Mouse (Mus musculus) lung, embryonic 16.5 days (tissue): ENCODE results near the gene Ndufaf2. TPM values are rescaled to one million over a fixed set of nuclear protein-coding genes. Genes with fewer than 3 reads are reported as not detected.

ENCODE experiments used
- ATAC-seq: fragments of 200-750 bp; cut with Nextera tagmentation; 2 replicates; pipeline ENCODE4 v1.8.0; 2017; ENCODE audit warnings: low read depth, mild to moderate bottlenecking, moderate library complexity
- H3K27ac ChIP-seq: fragments of 300-500 bp; sonication (generic); 2 replicates; pipeline ENCODE4 v1.5.1; 2014; ENCODE audit warnings: mild to moderate bottlenecking, control low read depth, low read length
- H3K27me3 ChIP-seq: fragments of 300-500 bp; sonication (generic); 2 replicates; pipeline ENCODE4 v1.6.1; 2014; ENCODE audit warnings: low read depth, low read length, mixed read lengths; ENCODE audit not compliant: control insufficient read depth, insufficient read depth
- H3K36me3 ChIP-seq: fragments of 300-500 bp; sonication (generic); 2 replicates; pipeline ENCODE4 v1.6.1; 2014; ENCODE audit warnings: low read length; ENCODE audit not compliant: control insufficient read depth, insufficient read depth
- H3K4me1 ChIP-seq: fragments of 300-500 bp; sonication (generic); replicated peaks from 2 replicates; pipeline ENCODE4 v1.6.1; 2014; ENCODE audit warnings: low read length, mixed read lengths; ENCODE audit not compliant: control insufficient read depth, insufficient read depth
- H3K4me2 ChIP-seq: fragments of 300-500 bp; sonication (generic); 2 replicates; pipeline ENCODE4 v1.6.1; 2014; ENCODE audit warnings: low read depth, low read length, control low read depth
- H3K4me3 ChIP-seq: fragments of 300-500 bp; sonication (generic); 2 replicates; pipeline ENCODE4 v1.5.1; 2014; ENCODE audit warnings: mild to moderate bottlenecking, low read length, control low read depth
- H3K9ac ChIP-seq: fragments of 300-500 bp; sonication (generic); 2 replicates; pipeline ENCODE4 v1.6.1; 2014; ENCODE audit warnings: low read length, control low read depth
- H3K9me3 ChIP-seq: fragments of 300-500 bp; sonication (generic); 2 replicates; pipeline ENCODE4 v1.6.1; 2016; ENCODE audit warnings: low read length; ENCODE audit not compliant: control insufficient read depth
- WGBS: fragments of 180-500 bp; shearing (Covaris S2); extraction: QIAGEN DNeasy Blood & Tissue Kit; methylation state at CpG from one replicate; pipeline ENCODE4 v1.1.7; 2014; 5-methylcytosine and 5-hydroxymethylcytosine counted together
- polyA plus RNA-seq: library from polyadenylated mRNA; unstranded; fragments of >200 nt; fragmentation: Nextera tagmentation; extraction: Ambion mirVana; gene quantifications from 2 replicates; pipeline ENCODE4 v1.2.1, GENCODE M21; 2015

The Ndufaf2 gene
- polyA plus RNA-seq, 1 experiment from 2014 or later: 62.7 TPM

DNA sequence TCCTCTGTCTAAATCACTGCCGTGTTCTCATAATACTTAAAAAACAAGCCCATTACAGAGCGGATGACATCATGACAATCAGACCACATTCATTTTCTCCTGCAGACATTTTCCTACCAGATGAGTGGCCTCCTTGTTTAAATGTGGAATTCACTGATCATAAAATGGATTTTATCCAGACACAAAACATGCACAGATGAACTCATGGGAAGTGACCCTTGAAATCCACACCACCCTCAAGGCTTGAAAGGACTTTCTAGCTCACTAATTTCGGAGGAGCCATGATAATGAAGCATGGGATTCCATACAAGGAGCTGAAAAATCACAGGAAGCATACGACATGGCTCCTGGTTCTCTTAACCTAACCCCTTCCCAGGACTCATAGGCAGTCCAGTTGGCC is 198.5 kb downstream of the Ndufaf2 start:
- Histone ChIP-seq H3K4me3 (no peak overlapping the region), H3K4me2 (no peak overlapping the region), H3K27me3 (no peaks in the 10 kb centered on the region), H3K36me3 (no peaks in the 10 kb centered on the region), H3K4me1 (peaks cover 32% of the 10 kb centered on the region), H3K9me3 (no peaks in the 10 kb centered on the region), H3K27ac (no peak overlapping the region), H3K9ac (no peak overlapping the region)
- ATAC-seq: no peak
- WGBS: 87% methylated on average over 4 of the region's 4 CpGs

DNA sequence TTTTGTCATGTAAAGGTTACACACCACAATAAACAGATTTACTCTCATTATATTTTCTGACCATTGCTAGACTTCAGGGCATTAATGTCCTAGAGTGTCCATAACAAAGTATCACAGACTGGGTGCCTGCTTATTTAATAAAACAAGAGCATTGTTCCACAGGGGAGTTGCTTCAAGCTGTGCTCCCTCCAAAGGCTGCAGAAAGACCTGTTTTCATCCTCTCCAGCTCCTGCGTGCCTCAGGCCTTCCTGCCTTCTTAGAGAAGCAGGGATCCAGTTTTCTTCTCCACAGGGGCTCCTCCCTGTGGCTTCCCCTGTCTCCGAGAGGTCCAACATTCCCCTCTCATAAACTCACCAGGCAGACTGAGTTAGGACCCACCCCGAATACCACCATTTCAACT is 202.2 kb downstream of the Ndufaf2 start:
- Histone ChIP-seq H3K4me1 (peaks cover 19% of the 10 kb centered on the region), H3K27me3 (no peaks in the 10 kb centered on the region), H3K4me2 (no peak overlapping the region), H3K4me3 (no peak overlapping the region), H3K9me3 (no peaks in the 10 kb centered on the region), H3K27ac (no peak overlapping the region), H3K9ac (no peak overlapping the region), H3K36me3 (no peaks in the 10 kb centered on the region)
- 45% methylated on average over 3 of the region's 3 CpGs for WGBS
- ATAC-seq: no peak

DNA sequence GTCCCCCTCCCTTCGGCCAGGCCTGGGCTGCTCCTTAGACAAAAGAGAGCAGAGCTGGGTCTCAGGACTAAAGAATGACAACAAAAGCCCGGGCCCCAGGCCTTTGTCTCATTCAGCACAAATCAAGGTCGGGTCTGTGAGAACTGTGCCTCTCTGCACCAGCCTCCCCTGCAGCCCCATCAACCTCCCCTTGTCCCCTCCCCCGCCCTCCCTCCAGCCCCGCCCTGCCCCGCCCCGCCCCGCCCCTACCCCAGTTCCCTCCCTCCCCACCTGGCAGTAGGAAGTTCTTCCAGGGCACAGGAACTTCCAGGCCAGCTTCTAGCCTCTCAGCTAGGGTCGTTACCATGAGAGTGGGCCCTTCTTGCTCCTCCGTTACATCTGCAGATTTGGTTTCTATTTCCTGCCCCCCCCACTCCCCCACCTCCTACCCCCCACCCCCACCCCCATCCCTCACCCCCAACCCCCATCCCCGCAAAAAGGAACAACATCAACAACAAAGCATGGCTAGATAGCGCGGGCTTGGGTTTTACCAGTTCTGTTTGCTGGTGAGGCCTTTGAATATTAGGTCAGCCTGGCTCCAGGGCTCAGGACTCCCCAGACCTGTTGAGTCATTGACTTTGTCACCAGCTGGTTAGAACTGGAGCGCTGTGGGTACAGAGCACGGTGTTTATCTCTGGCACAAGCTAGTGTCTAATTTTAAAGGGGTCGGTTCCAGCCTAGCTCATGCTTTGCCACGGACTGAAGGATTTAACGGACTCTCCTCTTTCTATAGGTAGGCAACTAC is 202.9 kb downstream of the Ndufaf2 start:
- H3K27me3 ChIP-seq: no peaks in the 10 kb centered on the region
- 39% methylated on average over 13 of the region's 18 CpGs for WGBS
- H3K4me3 ChIP-seq: no peak overlapping the region
- no peak overlapping the region for H3K9ac ChIP-seq
- H3K36me3 ChIP-seq: no peaks in the 10 kb centered on the region
- H3K9me3 ChIP-seq: no peaks in the 10 kb centered on the region
- no peak overlapping the region for H3K27ac ChIP-seq
- peak overlapping the region; percentile 13; the same call in 1 of the 2 replicates for H3K4me2 ChIP-seq
- ATAC-seq: peak; percentile 67
- H3K4me1 ChIP-seq: peaks cover 19% of the 10 kb centered on the region

DNA sequence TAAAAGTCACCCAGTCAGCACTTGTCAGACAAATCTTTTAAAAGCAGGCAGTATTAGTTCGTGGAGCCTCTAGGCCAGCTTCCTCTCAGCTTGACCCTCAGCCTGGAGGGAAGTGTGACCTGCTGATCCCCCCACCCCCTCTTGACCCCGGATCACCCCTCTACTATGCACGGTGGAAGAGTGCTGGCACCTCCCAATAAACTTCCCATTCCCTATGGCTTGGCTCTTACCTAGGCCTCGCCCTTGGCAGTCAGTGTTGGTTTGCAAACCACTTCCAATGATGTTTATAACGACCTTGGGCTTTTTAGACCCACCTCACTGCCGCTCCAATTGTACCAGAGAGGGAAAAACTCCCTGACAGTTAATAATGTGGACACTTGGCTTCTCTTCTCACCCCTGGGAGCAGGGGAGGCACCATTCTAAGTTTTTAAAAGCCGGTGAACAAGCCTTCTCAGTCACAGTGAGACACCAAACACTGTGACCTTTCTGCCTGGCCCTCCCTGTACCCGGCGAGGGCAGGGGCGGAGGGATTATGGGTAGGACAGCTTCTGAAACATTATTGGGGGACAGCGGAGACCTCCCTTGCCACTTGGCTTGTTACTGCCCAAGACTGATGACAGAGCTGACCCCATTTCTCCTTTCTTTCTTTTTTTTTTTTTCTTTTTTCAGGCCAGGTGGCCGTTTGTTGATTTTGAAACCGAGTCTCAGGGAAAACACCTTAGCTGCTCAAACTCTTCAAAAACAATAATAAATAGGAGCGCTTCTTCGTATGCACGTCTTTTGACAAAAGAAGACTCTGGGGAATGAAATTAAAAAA is 203.8 kb downstream of the Ndufaf2 start:
- peak overlapping the region; percentile 13; the same call in 1 of the 2 replicates for H3K4me2 ChIP-seq
- peak overlapping the region; percentile 21 for H3K27ac ChIP-seq
- whole genome bisulfite sequencing: 44% methylated on average over 16 of the region's 16 CpGs
- no peak overlapping the region for H3K4me3 ChIP-seq
- 0 out of 2 replicates have a peak overlapping the region, but pooled peaks have one; percentile 19 for H3K9ac ChIP-seq
- H3K27me3 ChIP-seq: no peaks in the 10 kb centered on the region
- peaks cover 19% of the 10 kb centered on the region for H3K4me1 ChIP-seq
- H3K36me3 ChIP-seq: no peaks in the 10 kb centered on the region
- peak; percentile 10; the same call in 1 of the 2 replicates for ATAC-seq
- no peaks in the 10 kb centered on the region for H3K9me3 ChIP-seq

GRCm38 (mm10) chr13:107954100-107954444 is 204.4 kb downstream of the Ndufaf2 start:
- 34% methylated on average over 9 of the region's 9 CpGs for WGBS
- Histone ChIP-seq H3K4me3 (no peak overlapping the region), H3K4me1 (peaks cover 19% of the 10 kb centered on the region), H3K4me2 (peak overlapping the region; percentile 2; the same call in 1 of the 2 replicates), H3K27ac (peak overlapping the region; percentile 21), H3K9me3 (no peaks in the 10 kb centered on the region), H3K36me3 (no peaks in the 10 kb centered on the region), H3K27me3 (no peaks in the 10 kb centered on the region), H3K9ac (no peak overlapping the region)
- ATAC-seq: peak; percentile 20; the same call in 1 of the 2 replicates

Other genes with a start within 250 kb of the Ndufaf2 start
- 70.1 and 72.2 TPM in 2 replicates for gene Smim15, start 114.2 kb downstream of the Ndufaf2 start, polyA plus RNA-seq
- 14.1 and 15.3 TPM in 2 replicates for gene Ercc8, start 108 bp upstream of the Ndufaf2 start, polyA plus RNA-seq
- gene Elovl7, start 55.8 kb upstream of the Ndufaf2 start, polyA plus RNA-seq: 12.3 and 12.5 TPM in 2 replicates
- 13.3 and 14.3 TPM in 2 replicates for gene Depdc1b, start 157.7 kb upstream of the Ndufaf2 start, polyA plus RNA-seq